Mouse (Mus musculus) hindbrain, embryonic 16.5 days (tissue): Measurements from ENCODE around the gene Iqsec1. TPM values are rescaled to one million over a fixed set of nuclear protein-coding genes. Genes with fewer than 3 reads are reported as not detected.
"Not testable (repeated sequence)": the region's sequence is repeated elsewhere in the genome, so short reads cannot be mapped to it uniquely, and the experiment has no call there.

Source experiments
- ATAC-seq: fragments of 200-750 bp; cut with Nextera tagmentation; 2 replicates; pipeline ENCODE4 v1.8.0; 2017; ENCODE audit warnings: moderate TSS enrichment, moderate library complexity
- H3K27ac ChIP-seq: fragments of 300-500 bp; sonication (generic); 2 replicates; pipeline ENCODE4 v1.5.1; 2014; ENCODE audit warnings: low read depth, mild to moderate bottlenecking, control low read depth, low read length, moderate library complexity
- H3K27me3 ChIP-seq: fragments of 300-500 bp; sonication (generic); replicated peaks from 2 replicates; pipeline ENCODE4 v1.6.1; 2014; ENCODE audit warnings: low read length; ENCODE audit not compliant: control insufficient read depth, insufficient read depth
- H3K36me3 ChIP-seq: fragments of 300-500 bp; sonication (generic); 2 replicates; pipeline ENCODE4 v1.6.1; 2014; ENCODE audit warnings: mild to moderate bottlenecking, low read length, moderate library complexity, mixed read lengths; ENCODE audit not compliant: control insufficient read depth, insufficient read depth
- H3K4me1 ChIP-seq: fragments of 300-500 bp; sonication (generic); 2 replicates; pipeline ENCODE4 v1.6.1; 2014; ENCODE audit warnings: low read depth, low read length; ENCODE audit not compliant: control insufficient read depth, insufficient read depth
- H3K4me2 ChIP-seq: fragments of 300-500 bp; sonication (generic); 2 replicates; pipeline ENCODE4 v1.6.1; 2014; ENCODE audit warnings: mild to moderate bottlenecking, low read length, control low read depth, moderate library complexity
- H3K4me3 ChIP-seq: fragments of 300-500 bp; sonication (generic); 2 replicates; pipeline ENCODE4 v1.5.1; 2014; ENCODE audit warnings: mild to moderate bottlenecking, low read length, control low read depth, moderate library complexity
- H3K9ac ChIP-seq: fragments of 300-500 bp; sonication (generic); 2 replicates; pipeline ENCODE4 v1.6.1; 2014; ENCODE audit warnings: low read depth, mild to moderate bottlenecking, control low read depth, low read length, moderate library complexity
- H3K9me3 ChIP-seq: fragments of 300-500 bp; sonication (generic); 2 replicates; pipeline ENCODE4 v1.6.1; 2014; ENCODE audit warnings: mild to moderate bottlenecking, low read length, moderate library complexity; ENCODE audit not compliant: control insufficient read depth
- WGBS: fragments of 180-500 bp; shearing (Covaris S2); extraction: QIAGEN DNeasy Blood & Tissue Kit; methylation state at CpG from one replicate; pipeline ENCODE4 v1.1.7; 2014; 5-methylcytosine and 5-hydroxymethylcytosine counted together
- polyA plus RNA-seq: library from polyadenylated mRNA; unstranded; fragments of >200 nt; fragmentation: Nextera tagmentation; extraction: Ambion mirVana; gene quantifications from 2 replicates; pipeline ENCODE4 v1.2.1, GENCODE M21; 2015

Gene Iqsec1
- polyA plus RNA-seq, 1 experiment from 2014 or later, result 25.8 TPM

DNA sequence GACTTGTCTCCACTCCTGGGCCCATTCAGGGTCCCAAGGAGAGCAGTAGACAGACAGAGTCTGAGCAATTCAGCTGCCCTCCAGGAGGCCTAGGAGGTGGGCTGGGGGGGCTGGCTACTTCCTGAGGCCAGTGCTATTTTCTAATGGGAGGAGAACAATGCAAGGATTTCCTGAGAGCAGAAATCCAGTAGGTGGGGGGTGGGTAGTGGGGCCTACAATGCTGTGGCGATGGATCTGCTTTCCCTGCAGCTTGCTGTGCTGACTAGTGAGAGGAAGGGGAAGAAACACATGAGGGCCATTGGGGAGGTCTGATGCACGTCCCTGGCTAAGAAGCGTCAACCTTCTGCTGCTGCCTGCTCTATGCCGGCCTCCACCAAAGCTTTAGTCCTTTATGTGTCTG, 309.7 kb downstream of the Iqsec1 start:
- Histone ChIP-seq H3K9ac (no peak overlapping the region), H3K4me1 (no peaks in the 10 kb centered on the region), H3K27me3 (no peaks in the 10 kb centered on the region), H3K4me2 (no peak overlapping the region), H3K9me3 (no peaks in the 10 kb centered on the region), H3K27ac (no peak overlapping the region), H3K4me3 (no peak overlapping the region), H3K36me3 (peaks cover 47% of the 10 kb centered on the region)
- 76% methylated on average over 4 of the region's 4 CpGs for WGBS
- ATAC-seq, result no peak

DNA sequence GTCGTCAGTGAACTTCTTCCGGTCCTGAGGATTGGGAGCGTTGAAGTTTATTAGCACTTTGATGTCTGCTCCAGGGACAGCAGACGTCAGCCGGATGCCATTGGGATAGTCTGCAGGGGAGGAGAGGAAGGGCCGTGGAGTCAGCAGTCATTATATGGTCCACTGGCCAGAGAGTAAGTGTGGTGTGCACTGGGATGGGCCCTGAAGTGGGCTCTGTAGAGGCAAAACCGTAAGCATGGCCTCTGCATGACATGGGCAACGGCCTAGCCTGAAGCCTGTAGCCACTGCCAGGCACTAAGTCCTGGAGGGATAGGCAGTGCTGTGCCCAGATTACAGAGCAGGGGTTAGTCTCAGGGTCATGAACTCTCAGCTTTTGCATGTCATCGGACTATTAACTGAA, 319.8 kb downstream of the Iqsec1 start:
- no peaks in the 10 kb centered on the region for H3K4me1 ChIP-seq
- 89% methylated on average over 9 of the region's 9 CpGs for WGBS
- H3K9me3 ChIP-seq, result no peaks in the 10 kb centered on the region
- H3K9ac ChIP-seq, result no peak overlapping the region
- H3K27ac ChIP-seq, result no peak overlapping the region
- no peak overlapping the region for H3K4me3 ChIP-seq
- no peaks in the 10 kb centered on the region for H3K27me3 ChIP-seq
- H3K4me2 ChIP-seq, result no peak overlapping the region
- H3K36me3 ChIP-seq, result peaks cover 76% of the 10 kb centered on the region
- ATAC-seq, result no peak

- H3K4me1 ChIP-seq, result no peaks in the 10 kb centered on the region; the same call in 1 of the 2 replicates
- H3K27me3 ChIP-seq, result no peaks in the 10 kb centered on the region
- no peak overlapping the region for H3K9ac ChIP-seq
- no peak overlapping the region for H3K4me2 ChIP-seq
- peaks cover 45% of the 10 kb centered on the region for H3K36me3 ChIP-seq
- 77% methylated on average over 11 of the region's 11 CpGs for WGBS
- H3K4me3 ChIP-seq, result no peak overlapping the region
- no peaks in the 10 kb centered on the region for H3K9me3 ChIP-seq
- no peak overlapping the region for H3K27ac ChIP-seq
- ATAC-seq, result no peak
Observed at GRCm38 (mm10) chr6:90663736-90664135, 324.7 kb downstream of the Iqsec1 start.

DNA sequence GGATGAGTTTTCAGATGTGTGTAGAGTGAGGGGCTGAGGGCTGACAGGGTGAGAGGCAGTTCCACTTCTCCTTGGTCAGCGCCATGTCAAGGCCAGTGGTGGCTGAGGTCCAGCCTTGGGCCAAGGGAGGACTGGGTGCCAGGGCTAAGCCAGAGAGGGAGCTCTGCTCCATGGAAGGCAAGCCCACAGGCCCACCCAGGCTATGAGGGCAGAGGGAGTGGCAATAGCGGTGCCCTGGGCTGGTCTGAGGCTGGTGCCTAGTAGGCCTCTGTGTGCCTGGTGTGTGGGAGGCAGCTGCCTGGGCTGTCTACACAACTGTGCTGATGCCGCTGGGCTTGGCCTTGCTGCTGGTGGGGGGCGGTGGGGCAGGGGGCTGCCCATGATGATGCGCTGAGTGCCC, 326.3 kb downstream of the Iqsec1 start:
- Histone ChIP-seq H3K36me3 (peaks cover 32% of the 10 kb centered on the region), H3K27ac (no peak overlapping the region), H3K4me1 (no peaks in the 10 kb centered on the region; the same call in 1 of the 2 replicates), H3K9me3 (no peaks in the 10 kb centered on the region), H3K4me3 (no peak overlapping the region), H3K9ac (no peak overlapping the region), H3K27me3 (no peaks in the 10 kb centered on the region), H3K4me2 (no peak overlapping the region)
- 0 out of 2 replicates have a peak, but pooled peaks have one; percentile 12 for ATAC-seq
- 91% methylated on average over 5 of the region's 5 CpGs for WGBS

DNA sequence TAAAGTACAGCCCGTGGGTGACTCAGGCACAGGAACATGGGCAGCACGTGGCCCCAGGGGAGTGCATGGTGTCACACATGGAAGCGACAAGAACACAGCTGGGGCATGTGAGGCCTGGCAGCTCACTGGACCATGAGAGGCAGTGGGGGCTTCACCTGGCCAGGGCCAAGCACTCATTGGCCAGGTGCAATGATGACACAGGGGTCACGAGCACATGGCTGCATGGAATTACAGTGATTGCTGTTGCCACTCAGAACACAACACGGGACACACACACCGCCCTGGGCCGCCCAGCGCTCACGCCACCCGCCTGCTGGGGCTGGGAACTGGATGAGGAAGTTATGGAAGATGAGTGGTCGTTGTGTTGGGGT, 327.5 kb downstream of the Iqsec1 start:
- no peak overlapping the region for H3K9ac ChIP-seq
- no peaks in the 10 kb centered on the region for H3K9me3 ChIP-seq
- H3K4me2 ChIP-seq, result no peak overlapping the region
- no peaks in the 10 kb centered on the region; the same call in 1 of the 2 replicates for H3K4me1 ChIP-seq
- peaks cover 21% of the 10 kb centered on the region for H3K36me3 ChIP-seq
- H3K4me3 ChIP-seq, result no peak overlapping the region
- H3K27me3 ChIP-seq, result no peaks in the 10 kb centered on the region
- ATAC-seq, result no peak
- H3K27ac ChIP-seq, result no peak overlapping the region
- 89% methylated on average over 11 of the region's 11 CpGs for WGBS

DNA sequence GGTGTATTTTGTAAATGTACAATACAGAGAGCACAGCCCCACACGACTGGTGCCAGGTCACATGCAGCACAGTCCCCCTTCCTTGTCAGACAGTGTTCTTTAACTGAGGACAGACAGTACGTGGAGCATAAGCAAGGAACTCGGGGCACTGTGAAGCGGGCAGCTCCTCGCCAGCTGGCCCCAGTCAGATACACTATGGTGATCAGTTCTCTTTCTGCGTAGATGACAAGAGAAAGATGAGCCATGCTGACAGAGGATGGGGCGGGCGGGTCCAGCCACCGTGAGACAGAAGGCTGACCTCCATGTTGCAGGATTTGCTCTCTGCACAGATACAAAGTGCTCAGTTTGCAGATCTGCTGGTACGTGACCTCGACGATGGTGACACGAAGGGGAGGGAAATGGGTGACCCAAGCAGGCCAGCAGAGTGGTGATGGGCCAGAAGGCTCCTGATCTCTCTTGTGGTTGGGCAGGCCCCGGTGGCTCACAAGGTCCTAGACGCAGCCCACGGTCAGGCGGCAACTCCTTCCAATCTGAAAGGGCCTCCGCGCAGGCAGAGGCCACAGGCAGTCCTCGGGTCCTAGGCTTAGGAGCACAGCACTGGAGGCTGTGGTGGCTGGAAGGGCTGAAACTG, 328.0 kb downstream of the Iqsec1 start:
- Histone ChIP-seq H3K9me3 (no peaks in the 10 kb centered on the region), H3K4me2 (no peak overlapping the region), H3K4me1 (no peaks in the 10 kb centered on the region; the same call in 1 of the 2 replicates), H3K9ac (no peak overlapping the region), H3K27ac (0 out of 2 replicates have a peak overlapping the region, but pooled peaks have one; percentile 24), H3K4me3 (no peak overlapping the region), H3K36me3 (peaks cover 16% of the 10 kb centered on the region), H3K27me3 (no peaks in the 10 kb centered on the region)
- no peak for ATAC-seq
- 81% methylated on average over 20 of the region's 20 CpGs for WGBS

DNA sequence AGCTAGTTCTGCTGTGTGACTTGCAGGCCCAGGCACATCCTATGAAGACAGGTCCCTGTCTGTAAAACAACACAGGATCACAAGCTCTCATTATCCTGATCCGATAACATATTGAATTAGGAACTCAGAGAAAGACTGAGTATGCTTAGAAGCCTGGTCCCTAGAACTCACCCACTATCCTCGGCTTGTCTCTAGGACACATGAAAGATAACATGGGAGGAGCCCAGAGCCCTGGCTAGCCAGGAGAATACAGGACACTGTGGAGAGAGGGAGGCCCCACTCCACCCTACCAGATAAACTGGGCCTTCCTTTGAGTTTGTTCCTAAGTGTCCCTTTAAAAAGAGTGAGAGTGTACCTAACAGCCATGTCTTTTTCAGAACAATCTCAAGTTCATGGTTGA, 328.6 kb downstream of the Iqsec1 start:
- H3K4me3 ChIP-seq, result no peak overlapping the region
- no peak for ATAC-seq
- H3K4me2 ChIP-seq, result no peak overlapping the region
- H3K27me3 ChIP-seq, result no peaks in the 10 kb centered on the region
- peaks cover 10% of the 10 kb centered on the region for H3K36me3 ChIP-seq
- no peak overlapping the region for H3K9ac ChIP-seq
- no peaks in the 10 kb centered on the region for H3K9me3 ChIP-seq
- no peak overlapping the region for H3K27ac ChIP-seq
- H3K4me1 ChIP-seq, result no peaks in the 10 kb centered on the region; the same call in 1 of the 2 replicates
- 79% methylated on average over 2 of the region's 2 CpGs for WGBS

DNA sequence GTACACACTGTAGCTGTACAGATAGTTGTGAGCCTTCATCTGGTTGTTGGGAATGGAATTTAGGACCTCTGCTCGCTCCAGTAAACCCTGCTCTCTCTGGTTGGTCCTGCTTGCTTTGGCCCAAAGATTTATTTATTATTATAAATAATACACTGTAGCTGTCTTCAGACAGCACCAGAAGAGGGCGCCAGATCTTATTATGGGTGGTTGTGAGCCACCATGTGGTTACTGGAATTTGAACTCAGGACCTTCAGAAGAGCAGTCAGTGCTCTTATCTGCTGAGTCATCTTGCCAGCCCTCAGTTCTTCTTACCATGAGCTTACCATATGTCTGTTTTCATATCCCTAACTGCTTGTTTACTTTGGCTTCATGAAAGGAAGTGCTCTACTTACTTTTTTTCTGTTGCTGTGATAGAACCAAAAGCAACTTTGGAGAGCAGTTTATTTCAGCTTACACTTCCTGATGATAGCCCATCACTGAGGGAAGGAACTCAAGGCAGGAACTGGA, 332.1 kb downstream of the Iqsec1 start:
- 76% methylated on average over 2 of the region's 2 CpGs for WGBS
- not testable (repeated sequence) for H3K4me1 ChIP-seq, H3K27ac ChIP-seq, H3K9me3 ChIP-seq, H3K4me2 ChIP-seq, H3K4me3 ChIP-seq, H3K36me3 ChIP-seq, ATAC-seq, H3K27me3 ChIP-seq, H3K9ac ChIP-seq

DNA sequence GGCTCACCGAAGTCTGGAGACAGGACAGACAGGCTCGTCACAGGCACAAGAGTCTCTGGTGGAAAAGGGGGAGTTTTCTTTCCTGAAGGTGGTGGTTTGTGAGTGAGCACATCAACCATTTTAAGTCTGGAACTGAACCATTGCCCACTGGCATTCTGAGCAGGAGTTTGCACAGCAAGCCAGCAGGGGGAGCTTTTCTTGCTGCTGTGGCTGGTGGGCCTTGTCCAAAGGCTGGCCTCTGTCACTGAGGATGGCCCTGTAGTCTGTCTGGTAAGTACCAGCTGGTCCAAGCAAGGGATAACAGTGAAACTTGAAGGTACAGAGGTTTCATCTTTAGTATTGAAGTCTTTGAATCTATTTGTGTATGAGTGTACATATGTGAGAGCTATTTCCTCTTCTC, 334.7 kb downstream of the Iqsec1 start:
- Histone ChIP-seq H3K27me3 (no peaks in the 10 kb centered on the region), H3K9ac (no peak overlapping the region), H3K9me3 (no peaks in the 10 kb centered on the region), H3K4me2 (no peak overlapping the region), H3K36me3 (no peaks in the 10 kb centered on the region), H3K4me3 (no peak overlapping the region), H3K27ac (no peak overlapping the region), H3K4me1 (no peaks in the 10 kb centered on the region)
- WGBS, result 72% methylated on average over 2 of the region's 2 CpGs
- ATAC-seq, result peak; percentile 38; the same call in 1 of the 2 replicates
